Mouse (Mus musculus) embryonic facial prominence, embryonic 15.5 days (tissue): ENCODE measurements around the gene Rpl22l1. TPM values are rescaled to one million over a fixed set of nuclear protein-coding genes. Genes with fewer than 3 reads are reported as not detected.

ENCODE experiments used
- ATAC-seq: fragments of 200-750 bp; cut with Nextera tagmentation; 2 replicates; pipeline ENCODE4 v1.8.0; 2017; ENCODE audit warnings: low read depth, moderate TSS enrichment; ENCODE audit not compliant: insufficient number of reproducible peaks, low FRiP score, low TSS enrichment
- H3K27ac ChIP-seq: fragments of 300-500 bp; sonication (generic); replicated peaks from 2 replicates; pipeline ENCODE4 v1.5.1; 2015; ENCODE audit warnings: mild to moderate bottlenecking, inconsistent platforms
- H3K27me3 ChIP-seq: fragments of 300-500 bp; sonication (generic); 2 replicates; pipeline ENCODE4 v1.6.1; 2015; ENCODE audit warnings: inconsistent platforms
- H3K36me3 ChIP-seq: fragments of 300-500 bp; sonication (generic); 2 replicates; pipeline ENCODE4 v1.6.1; 2015; ENCODE audit warnings: mild to moderate bottlenecking, inconsistent platforms
- H3K4me1 ChIP-seq: fragments of 300-500 bp; sonication (generic); 2 replicates; pipeline ENCODE4 v1.6.1; 2015; ENCODE audit warnings: inconsistent platforms
- H3K4me2 ChIP-seq: fragments of 300-500 bp; sonication (generic); replicated peaks from 2 replicates; pipeline ENCODE4 v1.6.1; 2015; ENCODE audit warnings: mild to moderate bottlenecking, inconsistent platforms
- H3K4me3 ChIP-seq: fragments of 300-500 bp; sonication (generic); replicated peaks from 2 replicates; pipeline ENCODE4 v1.5.1; 2015; ENCODE audit warnings: mild to moderate bottlenecking, inconsistent platforms
- H3K9ac ChIP-seq: fragments of 300-500 bp; sonication (generic); 2 replicates; pipeline ENCODE4 v1.6.1; 2015; ENCODE audit warnings: inconsistent platforms
- H3K9me3 ChIP-seq: fragments of 300-500 bp; sonication (generic); replicated peaks from 2 replicates; pipeline ENCODE4 v1.6.1; 2016; ENCODE audit warnings: inconsistent platforms
- WGBS: fragments of 180-500 bp; shearing (Covaris S2); methylation state at CpG from one replicate; pipeline ENCODE4 v1.1.7; 2015; 5-methylcytosine and 5-hydroxymethylcytosine counted together
- polyA plus RNA-seq: library from polyadenylated mRNA; unstranded; fragments of >200 nt; fragmentation: Nextera tagmentation; extraction: Ambion mirVana; gene quantifications from 2 replicates; pipeline ENCODE4 v1.2.1, GENCODE M21; 2015

The Rpl22l1 gene
- polyA plus RNA-seq, 1 experiment from 2014 or later: 379 TPM

DNA sequence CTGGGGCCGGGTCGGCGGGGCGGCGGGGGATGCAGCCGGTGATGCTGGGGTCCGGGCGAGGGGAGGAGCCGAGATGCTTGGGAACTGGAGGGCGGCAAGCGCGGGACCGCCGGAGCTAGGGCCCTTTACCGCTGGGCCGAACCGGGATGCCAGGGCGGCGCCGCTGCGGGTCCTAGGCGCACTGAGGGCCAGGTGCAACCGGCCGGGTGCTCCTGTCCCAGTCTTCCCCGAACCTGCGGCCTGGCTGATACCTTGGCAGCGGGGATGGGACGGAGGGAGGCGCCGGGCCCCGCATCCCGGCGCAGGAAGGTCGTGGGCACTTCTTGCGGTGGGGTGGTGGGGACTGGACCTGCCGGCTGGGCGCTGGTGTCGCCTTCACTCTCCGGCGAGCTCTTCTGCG, 23.8 kb upstream of the Rpl22l1 start:
- peak; percentile 27; the same call in 1 of the 2 replicates for ATAC-seq
- peaks cover 6% of the 10 kb centered on the region for H3K4me1 ChIP-seq
- H3K27me3 ChIP-seq: no peaks in the 10 kb centered on the region
- H3K4me3 ChIP-seq: peak overlapping the region; percentile 74
- H3K4me2 ChIP-seq: peak overlapping the region; percentile 98
- under 1% methylated on average over 33 of the region's 41 CpGs for WGBS
- H3K27ac ChIP-seq: no peak overlapping the region
- H3K9me3 ChIP-seq: no peaks in the 10 kb centered on the region
- H3K9ac ChIP-seq: peak overlapping the region; percentile 58
- no peaks in the 10 kb centered on the region for H3K36me3 ChIP-seq

DNA sequence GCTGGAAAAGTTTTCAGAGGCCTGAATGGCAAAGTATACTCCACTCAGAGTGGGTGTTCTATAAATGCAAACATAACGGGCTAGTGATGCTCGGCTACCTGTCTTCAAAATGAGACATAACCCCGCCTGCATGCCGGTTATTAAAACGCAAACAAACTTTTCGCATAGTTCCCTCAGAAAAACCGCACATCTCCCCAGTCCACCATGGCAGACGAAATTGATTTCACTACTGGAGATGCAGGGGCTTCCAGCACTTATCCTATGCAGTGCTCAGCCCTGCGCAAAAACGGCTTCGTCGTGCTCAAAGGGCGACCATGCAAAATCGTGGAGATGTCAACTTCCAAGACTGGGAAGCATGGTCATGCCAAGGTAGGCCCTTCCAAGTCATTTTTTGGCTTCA, 23.4 kb upstream of the Rpl22l1 start:
- Histone ChIP-seq H3K4me2 (peak overlapping the region; percentile 98), H3K4me3 (peak overlapping the region; percentile 74), H3K9me3 (no peaks in the 10 kb centered on the region), H3K27me3 (no peaks in the 10 kb centered on the region), H3K27ac (no peak overlapping the region), H3K36me3 (no peaks in the 10 kb centered on the region), H3K9ac (peak overlapping the region; percentile 58; the same call in 1 of the 2 replicates), H3K4me1 (peaks cover 6% of the 10 kb centered on the region)
- 14% methylated on average over 14 of the region's 14 CpGs for WGBS
- ATAC-seq: no peak

DNA sequence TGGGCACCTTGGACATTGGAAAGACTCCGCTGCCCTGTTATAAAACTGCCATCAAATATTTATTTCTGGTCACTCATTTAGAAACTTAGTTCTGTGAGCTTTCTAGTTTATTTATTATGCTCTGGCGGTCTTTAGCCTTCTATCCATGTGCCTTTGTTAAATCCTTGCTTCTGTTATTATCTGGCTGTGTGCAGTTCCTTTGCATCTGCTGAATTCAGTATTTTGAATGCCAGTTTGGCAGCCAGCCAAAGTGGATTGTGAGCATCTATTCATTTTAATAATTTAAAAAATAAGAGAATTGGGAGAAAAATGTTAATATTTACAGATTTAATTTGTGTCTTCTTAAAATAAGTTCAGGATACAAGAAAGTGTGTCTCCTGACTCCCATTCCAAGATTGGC, 21.1 kb upstream of the Rpl22l1 start:
- 86% methylated on average over 2 of the region's 2 CpGs for WGBS
- no peaks in the 10 kb centered on the region for H3K36me3 ChIP-seq
- peaks cover 6% of the 10 kb centered on the region for H3K4me1 ChIP-seq
- no peak overlapping the region for H3K27ac ChIP-seq
- no peak overlapping the region for H3K4me3 ChIP-seq
- no peaks in the 10 kb centered on the region for H3K27me3 ChIP-seq
- no peak for ATAC-seq
- no peak overlapping the region for H3K9ac ChIP-seq
- no peak overlapping the region for H3K4me2 ChIP-seq
- H3K9me3 ChIP-seq: no peaks in the 10 kb centered on the region

DNA sequence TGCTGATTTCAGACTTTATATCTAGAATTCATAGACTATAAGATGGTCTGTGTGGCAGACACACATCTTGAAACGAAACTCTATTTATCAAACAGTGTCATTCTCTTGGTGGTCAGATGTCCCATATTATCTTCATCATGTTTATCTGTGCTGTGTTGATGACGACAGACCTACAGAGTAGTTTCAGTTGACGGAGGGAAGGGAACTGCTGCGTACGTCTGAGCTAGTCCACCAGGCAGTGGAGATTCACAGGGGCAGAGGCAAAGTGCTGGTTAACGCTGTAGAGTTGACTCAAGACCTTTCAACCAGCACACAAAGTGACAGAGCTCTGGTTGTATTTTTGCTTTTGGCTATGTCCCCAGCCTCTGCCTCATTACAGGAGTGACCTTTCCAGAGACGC, 10.4 kb upstream of the Rpl22l1 start:
- no peak for ATAC-seq
- H3K9ac ChIP-seq: no peak overlapping the region
- 84% methylated on average over 7 of the region's 7 CpGs for WGBS

GRCm38 (mm10) chr3:28808039-28808643, 2.9 kb downstream of the Rpl22l1 start:
- peaks cover 14% of the 10 kb centered on the region; the same call in 1 of the 2 replicates for H3K36me3 ChIP-seq
- H3K4me3 ChIP-seq: no peak overlapping the region
- H3K9me3 ChIP-seq: no peaks in the 10 kb centered on the region
- H3K9ac ChIP-seq: no peak overlapping the region
- no peak overlapping the region for H3K4me2 ChIP-seq
- ATAC-seq: no peak
- H3K27ac ChIP-seq: no peak overlapping the region
- 90% methylated on average over 4 of the region's 4 CpGs for WGBS
- H3K27me3 ChIP-seq: no peaks in the 10 kb centered on the region
- H3K4me1 ChIP-seq: peaks cover 10% of the 10 kb centered on the region

More for the DNA sequence above, 10.4 kb upstream of the Rpl22l1 start:
- Histone ChIP-seq H3K9me3 (no peaks in the 10 kb centered on the region), H3K4me1 (no peaks in the 10 kb centered on the region), H3K27ac (no peak overlapping the region), H3K36me3 (no peaks in the 10 kb centered on the region), H3K4me2 (no peak overlapping the region), H3K4me3 (no peak overlapping the region), H3K27me3 (no peaks in the 10 kb centered on the region)

- Histone ChIP-seq H3K27me3 (no peaks in the 10 kb centered on the region), H3K4me2 (no peak overlapping the region), H3K9me3 (no peaks in the 10 kb centered on the region), H3K27ac (no peak overlapping the region), H3K9ac (no peak overlapping the region), H3K4me1 (peaks cover 4% of the 10 kb centered on the region; the same call in 1 of the 2 replicates), H3K4me3 (no peak overlapping the region), H3K36me3 (peaks cover 14% of the 10 kb centered on the region; the same call in 1 of the 2 replicates)
- WGBS: 65% methylated on average over 4 of the region's 4 CpGs
- ATAC-seq: no peak
Measured at GRCm38 (mm10) chr3:28811441-28811840, 6.2 kb downstream of the Rpl22l1 start.

DNA sequence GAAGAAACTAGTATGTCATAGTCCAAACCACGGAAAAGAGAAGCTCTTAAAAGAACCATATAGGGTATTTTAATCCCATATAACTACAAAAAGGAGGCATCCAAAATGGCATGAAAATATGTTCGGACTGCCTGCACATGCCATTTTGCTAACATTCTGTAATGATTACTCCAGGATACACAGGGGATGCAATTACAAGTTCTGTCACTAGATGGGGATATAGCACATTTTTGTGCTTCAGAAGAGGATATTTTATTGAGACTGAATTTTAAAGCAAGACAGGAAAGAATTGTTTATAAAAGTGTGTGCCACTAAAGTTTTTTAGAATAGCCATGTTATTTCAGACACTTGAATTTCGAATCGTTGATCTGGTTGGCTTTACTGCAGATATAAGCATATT, 9.1 kb downstream of the Rpl22l1 start:
- Histone ChIP-seq H3K27ac (no peak overlapping the region), H3K9ac (no peak overlapping the region), H3K27me3 (no peaks in the 10 kb centered on the region), H3K36me3 (no peaks in the 10 kb centered on the region), H3K4me2 (no peak overlapping the region), H3K4me3 (no peak overlapping the region), H3K9me3 (no peaks in the 10 kb centered on the region), H3K4me1 (no peaks in the 10 kb centered on the region)
- no peak for ATAC-seq
- WGBS: 5% methylated on average over 4 of the region's 4 CpGs

- H3K9me3 ChIP-seq: no peaks in the 10 kb centered on the region
- H3K9ac ChIP-seq: no peak overlapping the region
- H3K36me3 ChIP-seq: no peaks in the 10 kb centered on the region
- no peaks in the 10 kb centered on the region for H3K4me1 ChIP-seq
- H3K27ac ChIP-seq: no peak overlapping the region
- H3K4me3 ChIP-seq: no peak overlapping the region
- no peak for ATAC-seq
- no peaks in the 10 kb centered on the region for H3K27me3 ChIP-seq
- H3K4me2 ChIP-seq: no peak overlapping the region
- WGBS: 78% methylated on average over 4 of the region's 4 CpGs
Measured at GRCm38 (mm10) chr3:28816010-28816540, 10.8 kb downstream of the Rpl22l1 start.

GRCm38 (mm10) chr3:28826272-28826671, 21.0 kb downstream of the Rpl22l1 start:
- Histone ChIP-seq H3K4me2 (no peak overlapping the region), H3K27ac (no peak overlapping the region), H3K9ac (no peak overlapping the region), H3K36me3 (no peaks in the 10 kb centered on the region), H3K27me3 (no peaks in the 10 kb centered on the region), H3K9me3 (no peaks in the 10 kb centered on the region), H3K4me1 (no peaks in the 10 kb centered on the region), H3K4me3 (no peak overlapping the region)
- no peak for ATAC-seq
- WGBS: 88% methylated on average over 1 of the region's 1 CpGs

DNA sequence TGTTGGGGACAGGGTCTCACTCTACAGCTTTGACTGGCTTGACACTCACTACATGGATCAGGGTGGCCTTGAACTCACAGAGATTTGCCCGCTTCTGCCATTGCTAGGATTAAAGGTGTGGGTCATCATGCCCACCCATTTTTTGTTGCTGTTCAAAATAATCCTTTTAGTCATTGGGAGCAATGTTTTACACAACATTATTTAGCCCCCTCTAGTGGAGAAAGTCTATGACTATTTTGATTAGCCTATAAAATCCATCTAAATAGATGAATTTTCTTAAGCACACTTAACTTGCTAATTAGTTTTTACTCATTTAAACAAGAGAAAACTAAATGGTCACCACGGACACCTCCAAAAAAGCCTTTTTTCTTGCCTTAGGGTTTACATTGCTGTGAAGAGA, 22.4 kb downstream of the Rpl22l1 start:
- WGBS: 89% methylated on average over 2 of the region's 2 CpGs
- H3K4me3 ChIP-seq: no peak overlapping the region
- no peaks in the 10 kb centered on the region for H3K36me3 ChIP-seq
- no peak overlapping the region for H3K4me2 ChIP-seq
- no peak for ATAC-seq
- H3K27ac ChIP-seq: no peak overlapping the region
- no peaks in the 10 kb centered on the region for H3K27me3 ChIP-seq
- no peak overlapping the region for H3K9ac ChIP-seq
- H3K4me1 ChIP-seq: no peaks in the 10 kb centered on the region
- H3K9me3 ChIP-seq: no peaks in the 10 kb centered on the region

DNA sequence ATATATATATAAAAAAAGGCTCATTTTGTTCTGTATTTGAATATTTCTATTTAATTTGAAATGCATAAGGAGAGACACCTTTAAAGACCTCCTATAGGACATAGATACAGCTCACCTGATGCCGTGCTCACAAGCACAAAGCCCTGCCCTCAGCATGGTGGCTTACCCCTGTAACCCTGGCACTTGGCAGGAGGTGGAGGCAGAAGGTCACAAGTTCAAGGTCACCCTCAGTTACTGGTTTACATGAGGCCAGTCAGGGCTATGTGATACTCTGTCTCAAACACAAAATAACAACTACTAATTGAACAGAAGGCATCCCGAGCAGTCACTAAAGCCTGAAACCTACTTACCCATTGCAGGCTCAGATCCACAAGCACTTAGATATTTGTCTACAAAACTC, 24.2 kb downstream of the Rpl22l1 start:
- no peaks in the 10 kb centered on the region for H3K36me3 ChIP-seq
- WGBS: 93% methylated on average over 2 of the region's 2 CpGs
- no peak overlapping the region for H3K4me3 ChIP-seq
- no peaks in the 10 kb centered on the region for H3K27me3 ChIP-seq
- no peak for ATAC-seq
- no peaks in the 10 kb centered on the region for H3K9me3 ChIP-seq
- H3K4me2 ChIP-seq: no peak overlapping the region
- no peak overlapping the region for H3K9ac ChIP-seq
- no peaks in the 10 kb centered on the region for H3K4me1 ChIP-seq
- no peak overlapping the region for H3K27ac ChIP-seq

- H3K9me3 ChIP-seq: no peaks in the 10 kb centered on the region
- H3K27ac ChIP-seq: no peak overlapping the region
- H3K4me2 ChIP-seq: no peak overlapping the region
- H3K9ac ChIP-seq: no peak overlapping the region
- no peak for ATAC-seq
- 54% methylated on average over 2 of the region's 2 CpGs for WGBS
- H3K4me1 ChIP-seq: no peaks in the 10 kb centered on the region
- no peaks in the 10 kb centered on the region for H3K36me3 ChIP-seq
- H3K4me3 ChIP-seq: no peak overlapping the region
- no peaks in the 10 kb centered on the region for H3K27me3 ChIP-seq
Measured at GRCm38 (mm10) chr3:28836796-28837371, 31.6 kb downstream of the Rpl22l1 start.
